Mouse (Mus musculus) liver, postnatal 0 days (tissue): ENCODE data around the gene Clca1. TPM values are rescaled to one million over a fixed set of nuclear protein-coding genes. Genes with fewer than 3 reads are reported as not detected.
"Not testable (repeated sequence)": the region's sequence is repeated elsewhere in the genome, so short reads cannot be mapped to it uniquely, and the experiment has no call there.

Source experiments
- ATAC-seq: fragments of 200-750 bp; cut with Nextera tagmentation; 2 replicates; pipeline ENCODE4 v1.8.0; 2017; ENCODE audit warnings: mild to moderate bottlenecking, moderate library complexity
- DNase-seq: peaks from one replicate; pipeline ENCODE4 v3.0.0-alpha.2; 2016
- H3K27ac ChIP-seq: fragments of 300-500 bp; sonication (generic); 2 replicates; pipeline ENCODE4 v1.5.1; 2014; ENCODE audit warnings: antibody characterized with exemption, moderate library complexity, mild to moderate bottlenecking, low read depth
- H3K27me3 ChIP-seq: fragments of 300-500 bp; sonication (generic); 2 replicates; pipeline ENCODE4 v1.6.1; 2014; ENCODE audit warnings: low read length, control low read depth, mixed read lengths; ENCODE audit not compliant: insufficient read depth
- H3K36me3 ChIP-seq: fragments of 300-500 bp; sonication (generic); replicated peaks from 2 replicates; pipeline ENCODE4 v1.6.1; 2014; ENCODE audit warnings: mild to moderate bottlenecking, control low read depth, low read length, moderate library complexity, mixed read lengths; ENCODE audit not compliant: insufficient read depth
- H3K4me1 ChIP-seq: fragments of 300-500 bp; sonication (generic); 2 replicates; pipeline ENCODE4 v1.6.1; 2014; ENCODE audit warnings: antibody characterized with exemption, mild to moderate bottlenecking, control low read depth; ENCODE audit not compliant: insufficient read depth
- H3K4me2 ChIP-seq: fragments of 300-500 bp; sonication (generic); 2 replicates; pipeline ENCODE4 v1.6.1; 2014; ENCODE audit warnings: low read depth, mild to moderate bottlenecking, low read length, moderate library complexity, mixed read lengths
- H3K4me3 ChIP-seq: fragments of 300-500 bp; sonication (generic); 2 replicates; pipeline ENCODE4 v1.5.1; 2014; ENCODE audit warnings: low read depth, low read length
- H3K9ac ChIP-seq: fragments of 300-500 bp; sonication (generic); replicated peaks from 2 replicates; pipeline ENCODE4 v1.6.1; 2014; ENCODE audit warnings: mild to moderate bottlenecking, moderate library complexity
- H3K9me3 ChIP-seq: fragments of 300-500 bp; sonication (generic); 2 replicates; pipeline ENCODE4 v1.6.1; 2016; ENCODE audit warnings: mild to moderate bottlenecking, control low read depth, low read length, mixed read lengths
- CTCF ChIP-seq: sonication (generic); IDR thresholded peaks from 2 replicates; pipeline ENCODE4 v1.5.1; 2016; ENCODE audit warnings: antibody characterized with exemption, low read depth
- EP300 ChIP-seq: IDR thresholded peaks from 2 replicates; pipeline ENCODE4 v1.6.1; 2016; ENCODE audit warnings: antibody characterized with exemption, low read depth, mild to moderate bottlenecking
- WGBS: fragments of 180-500 bp; shearing (Covaris S2); extraction: QIAGEN DNeasy Blood & Tissue Kit; methylation state at CpG from one replicate; pipeline ENCODE4 v1.1.7; 2014; ENCODE audit not compliant: insufficient replicate concordance; 5-methylcytosine and 5-hydroxymethylcytosine counted together
- polyA plus RNA-seq: library from polyadenylated mRNA; unstranded; fragments of >200 nt; fragmentation: Nextera tagmentation; extraction: Ambion mirVana; gene quantifications from 2 replicates; pipeline ENCODE4 v1.2.1, GENCODE M21; 2015

Gene Clca1
- polyA plus RNA-seq = not detected in 2 replicates

- no peak within 1 kb of the TSS for H3K4me3 ChIP-seq
- no peak within 1 kb of the TSS for H3K27ac ChIP-seq
- H3K27me3 ChIP-seq = no peaks in the 10 kb centered on the region
- H3K4me2 ChIP-seq = no peak within 1 kb of the TSS
- H3K9me3 ChIP-seq = no peaks in the 10 kb centered on the region
- ATAC-seq (no peak), DNase-seq (no peak)
- no peak for TF ChIP-seq CTCF
- TF ChIP-seq EP300 = no peak
- H3K4me1 ChIP-seq = no peaks in the 10 kb centered on the region
- no peaks in the 10 kb centered on the region for H3K36me3 ChIP-seq
- no peak within 1 kb of the TSS for H3K9ac ChIP-seq
These were observed at the start of gene Clca1 for GRCm38 (mm10) chr3:145032676-145033075. TSS of gene Clca1 (minus strand) at chr3:145032776.

- Histone ChIP-seq H3K27me3 (no peaks in the 10 kb centered on the region), H3K9me3 (no peaks in the 10 kb centered on the region), H3K4me3 (no peak overlapping the region), H3K9ac (no peak overlapping the region), H3K27ac (no peak overlapping the region), H3K4me2 (no peak overlapping the region), H3K36me3 (no peaks in the 10 kb centered on the region), H3K4me1 (no peaks in the 10 kb centered on the region)
- DNase-seq (no peak), ATAC-seq (no peak)
- TF ChIP-seq EP300 = no peak
- no peak for TF ChIP-seq CTCF
- WGBS = 65% methylated on average over 8 of the region's 8 CpGs
These were observed 48.3 kb upstream of the Clca1 start for GRCm38 (mm10) chr3:145080904-145081303.

- DNase-seq (no peak), ATAC-seq (no peak)
- Histone ChIP-seq H3K9ac (no peak overlapping the region), H3K4me2 (no peak overlapping the region), H3K9me3 (no peaks in the 10 kb centered on the region), H3K27ac (no peak overlapping the region), H3K36me3 (no peaks in the 10 kb centered on the region), H3K27me3 (no peaks in the 10 kb centered on the region), H3K4me1 (no peaks in the 10 kb centered on the region), H3K4me3 (no peak overlapping the region)
- 73% methylated on average over 6 of the region's 6 CpGs for WGBS
- TF ChIP-seq EP300 (no peak), CTCF (no peak)
These were observed 45.8 kb upstream of the Clca1 start for GRCm38 (mm10) chr3:145078405-145078804.

GRCm38 (mm10) chr3:145072339-145072738 lies 39.8 kb upstream of the Clca1 start:
- Histone ChIP-seq H3K4me1 (no peaks in the 10 kb centered on the region), H3K4me3 (no peak overlapping the region), H3K27ac (no peak overlapping the region), H3K9ac (no peak overlapping the region), H3K4me2 (no peak overlapping the region), H3K27me3 (no peaks in the 10 kb centered on the region), H3K36me3 (no peaks in the 10 kb centered on the region), H3K9me3 (no peaks in the 10 kb centered on the region)
- ATAC-seq (no peak), DNase-seq (no peak)
- no peak for TF ChIP-seq EP300
- no peak for TF ChIP-seq CTCF
- WGBS = 80% methylated on average over 3 of the region's 3 CpGs

GRCm38 (mm10) chr3:145068964-145069363 lies 36.4 kb upstream of the Clca1 start:
- H3K36me3 ChIP-seq = no peaks in the 10 kb centered on the region
- 69% methylated on average over 4 of the region's 4 CpGs for WGBS
- H3K4me2 ChIP-seq = no peak overlapping the region
- ATAC-seq (no peak), DNase-seq (no peak)
- H3K4me3 ChIP-seq = no peak overlapping the region
- TF ChIP-seq CTCF = no peak
- TF ChIP-seq EP300 = no peak
- no peaks in the 10 kb centered on the region for H3K27me3 ChIP-seq
- no peak overlapping the region for H3K9ac ChIP-seq
- no peak overlapping the region for H3K27ac ChIP-seq
- H3K9me3 ChIP-seq = no peaks in the 10 kb centered on the region
- H3K4me1 ChIP-seq = no peaks in the 10 kb centered on the region

GRCm38 (mm10) chr3:145055138-145055537 lies 22.6 kb upstream of the Clca1 start:
- H3K4me3 ChIP-seq, ATAC-seq, H3K36me3 ChIP-seq, H3K9ac ChIP-seq, H3K4me1 ChIP-seq, DNase-seq, H3K4me2 ChIP-seq, H3K27ac ChIP-seq, H3K27me3 ChIP-seq, H3K9me3 ChIP-seq: not testable (repeated sequence)
- 80% methylated on average over 3 of the region's 3 CpGs for WGBS

GRCm38 (mm10) chr3:145049820-145050219 lies 17.2 kb upstream of the Clca1 start:
- DNase-seq (no peak), ATAC-seq (peak; percentile 45)
- Histone ChIP-seq H3K9ac (no peak overlapping the region), H3K9me3 (no peaks in the 10 kb centered on the region), H3K36me3 (no peaks in the 10 kb centered on the region), H3K4me3 (no peak overlapping the region), H3K27me3 (no peaks in the 10 kb centered on the region), H3K4me1 (no peaks in the 10 kb centered on the region), H3K4me2 (no peak overlapping the region), H3K27ac (no peak overlapping the region)
- no peak for TF ChIP-seq CTCF
- TF ChIP-seq EP300 = peak; percentile 65
- WGBS = 27% methylated on average over 3 of the region's 3 CpGs
